In the genomic region with DNA sequence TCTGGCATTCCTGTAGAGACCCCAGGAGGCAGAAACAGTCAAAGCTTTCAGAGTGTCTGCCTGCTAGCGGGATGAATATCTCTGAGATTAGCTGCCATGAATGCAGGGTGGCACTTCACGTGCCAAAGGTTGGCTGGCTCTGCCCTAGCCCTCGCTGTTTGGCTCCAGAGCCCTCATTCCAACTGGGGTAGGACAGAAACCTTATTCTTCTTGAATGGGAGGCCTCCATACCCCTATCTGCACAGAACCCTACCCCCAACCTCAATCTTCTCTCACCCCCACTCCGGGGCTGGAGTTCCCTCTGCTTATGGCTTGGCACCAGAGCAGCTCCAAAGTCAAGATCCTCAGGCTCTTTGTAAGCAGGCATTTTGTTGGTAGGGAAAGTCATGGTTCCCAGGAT, we compare ENCODE assay signal across 19 mouse cellular contexts. TPM values are rescaled to one million over a fixed set of nuclear protein-coding genes. Genes with fewer than 3 reads are reported as not detected.
DNase-seq lines count a peak whose midpoint lies in the region; ATAC-seq and TF ChIP-seq lines count a peak whose summit lies in the region.
"Had no signal": no experiment of that assay in that cellular context is flagged by ENCODE, and none has a peak within 500 bp of the region (broad histone marks: within the 10 kb centered on the region; RNA-seq: fewer than 3 reads in every experiment).

No protein-coding gene starts in this region.

- no peak overlapping the region for H3K4me2 ChIP-seq in forebrain, embryonic 12.5 days
- no peak overlapping the region for H3K4me2 ChIP-seq in intestine, embryonic 16.5 days (ENCODE audit: low read depth, low read length)
- no peak overlapping the region for H3K4me2 ChIP-seq in intestine, embryonic 15.5 days (replicated peaks)
- no peak overlapping the region for H3K4me2 ChIP-seq in embryonic facial prominence, embryonic 15.5 days (replicated peaks)
- no peak overlapping the region for H3K4me2 ChIP-seq in stomach, postnatal 0 days (replicated peaks; ENCODE audit: low read depth)
- H3K4me2 ChIP-seq: forebrain, embryonic 15.5 days; heart, embryonic 13.5 days; hindbrain, embryonic 15.5 days had no signal

- H3K4me1 ChIP-seq in forebrain, embryonic 10.5 days: peaks cover 7% of the 10 kb centered on the region
- H3K4me1 ChIP-seq in forebrain, embryonic 12.5 days: no peaks in the 10 kb centered on the region; the same call in 1 of the 2 replicates
- no peaks in the 10 kb centered on the region for H3K4me1 ChIP-seq in intestine, embryonic 16.5 days (ENCODE audit: control insufficient read depth, insufficient read depth, low read length)
- no peaks in the 10 kb centered on the region for H3K4me1 ChIP-seq in intestine, embryonic 15.5 days (replicated peaks)
- no peaks in the 10 kb centered on the region for H3K4me1 ChIP-seq in embryonic facial prominence, embryonic 15.5 days
- no peaks in the 10 kb centered on the region for H3K4me1 ChIP-seq in stomach, postnatal 0 days (replicated peaks; ENCODE audit: control insufficient read depth, insufficient read depth)
- H3K4me1 ChIP-seq: forebrain, embryonic 15.5 days; heart, embryonic 13.5 days; hindbrain, embryonic 15.5 days had no signal

- no peak for DNase-seq in forebrain, embryonic 10.5 days (ENCODE audit: extremely low spot score, low spot score)
- DNase-seq in stomach, postnatal 0 days (ENCODE audit: low spot score): no peak
- DNase-seq: adrenal gland, adult 2 months; adrenal gland, postnatal 36 days; cerebellum, adult 2 months; cerebellum, postnatal 10 days; gastrocnemius, postnatal 36 days; heart, adult 11 months; heart, postnatal 36 days had no signal

- ATAC-seq in forebrain, embryonic 12.5 days (ENCODE audit: low FRiP score): no peak
- ATAC-seq in intestine, embryonic 16.5 days: 0 out of 2 replicates have a peak, but pooled peaks have one; percentile 6
- ATAC-seq in intestine, embryonic 15.5 days: no peak
- 0 out of 2 replicates have a peak, but pooled peaks have one; percentile 17 for ATAC-seq in embryonic facial prominence, embryonic 15.5 days (ENCODE audit: insufficient number of reproducible peaks, low FRiP score, low TSS enrichment, low read depth)
- peak; percentile 19; the same call in 1 of the 2 replicates for ATAC-seq in stomach, postnatal 0 days (ENCODE audit: low FRiP score, low TSS enrichment)
- ATAC-seq: activated CD4-positive, CD25-positive, alpha-beta regulatory T cell, adult 4 months; forebrain, embryonic 15.5 days; Patski had no signal

- H3K27ac ChIP-seq in forebrain, embryonic 10.5 days: peak overlapping the region; percentile 9; the same call in 1 of the 2 replicates
- no peak overlapping the region for H3K27ac ChIP-seq in forebrain, embryonic 12.5 days
- no peak overlapping the region for H3K27ac ChIP-seq in intestine, embryonic 16.5 days (ENCODE audit: low read length)
- H3K27ac ChIP-seq in intestine, embryonic 15.5 days: no peak overlapping the region
- no peak overlapping the region for H3K27ac ChIP-seq in embryonic facial prominence, embryonic 15.5 days (replicated peaks)
- no peak overlapping the region for H3K27ac ChIP-seq in stomach, postnatal 0 days (replicated peaks)
- H3K27ac ChIP-seq: forebrain, embryonic 15.5 days; heart, embryonic 13.5 days; hindbrain, embryonic 15.5 days had no signal

- TF ChIP-seq CTCF in stomach, postnatal 0 days (IDR thresholded peaks at IDR 0.05; ENCODE audit: low read depth): no peak

- 72% methylated on average over 4 of the region's 4 CpGs for WGBS in forebrain, embryonic 10.5 days
- whole genome bisulfite sequencing in forebrain, embryonic 12.5 days: 74% methylated on average over 4 of the region's 4 CpGs
- WGBS in intestine, embryonic 16.5 days: 68% methylated on average over 4 of the region's 4 CpGs
- 77% methylated on average over 4 of the region's 4 CpGs for WGBS in intestine, embryonic 15.5 days
- WGBS in embryonic facial prominence, embryonic 15.5 days: 55% methylated on average over 4 of the region's 4 CpGs
- WGBS in stomach, postnatal 0 days: 73% methylated on average over 4 of the region's 4 CpGs

- H3K36me3 ChIP-seq in forebrain, embryonic 10.5 days (replicated peaks): no peaks in the 10 kb centered on the region
- H3K36me3 ChIP-seq in forebrain, embryonic 12.5 days (replicated peaks): no peaks in the 10 kb centered on the region
- H3K36me3 ChIP-seq in intestine, embryonic 16.5 days (ENCODE audit: control insufficient read depth, insufficient read depth, low read length): no peaks in the 10 kb centered on the region
- no peaks in the 10 kb centered on the region for H3K36me3 ChIP-seq in intestine, embryonic 15.5 days
- no peaks in the 10 kb centered on the region for H3K36me3 ChIP-seq in embryonic facial prominence, embryonic 15.5 days
- H3K36me3 ChIP-seq in stomach, postnatal 0 days (ENCODE audit: control insufficient read depth, insufficient read depth, low read length): no peaks in the 10 kb centered on the region
- H3K36me3 ChIP-seq: forebrain, embryonic 15.5 days; heart, embryonic 13.5 days; hindbrain, embryonic 15.5 days had no signal

- H3K9me3 ChIP-seq in forebrain, embryonic 10.5 days: no peaks in the 10 kb centered on the region
- H3K9me3 ChIP-seq in forebrain, embryonic 12.5 days: no peaks in the 10 kb centered on the region
- no peaks in the 10 kb centered on the region for H3K9me3 ChIP-seq in intestine, embryonic 16.5 days (ENCODE audit: control insufficient read depth, low read length)
- H3K9me3 ChIP-seq in intestine, embryonic 15.5 days: no peaks in the 10 kb centered on the region
- H3K9me3 ChIP-seq in embryonic facial prominence, embryonic 15.5 days (replicated peaks): no peaks in the 10 kb centered on the region
- no peaks in the 10 kb centered on the region for H3K9me3 ChIP-seq in stomach, postnatal 0 days (ENCODE audit: control insufficient read depth, low read length)
- H3K9me3 ChIP-seq: forebrain, embryonic 15.5 days; heart, embryonic 13.5 days; hindbrain, embryonic 15.5 days had no signal

- TF ChIP-seq EP300 in stomach, postnatal 0 days (optimal IDR thresholded peaks at IDR 0.05): no peak

- H3K9ac ChIP-seq in forebrain, embryonic 12.5 days: no peak overlapping the region
- H3K9ac ChIP-seq in intestine, embryonic 16.5 days (ENCODE audit: low read depth, low read length): no peak overlapping the region
- no peak overlapping the region for H3K9ac ChIP-seq in intestine, embryonic 15.5 days
- H3K9ac ChIP-seq in embryonic facial prominence, embryonic 15.5 days: no peak overlapping the region
- H3K9ac ChIP-seq in stomach, postnatal 0 days (ENCODE audit: low read length): no peak overlapping the region
- H3K9ac ChIP-seq: forebrain, embryonic 15.5 days; heart, embryonic 13.5 days; hindbrain, embryonic 15.5 days had no signal

- no peaks in the 10 kb centered on the region for H3K27me3 ChIP-seq in forebrain, embryonic 10.5 days (ENCODE audit: poor library complexity, severe bottlenecking)
- no peaks in the 10 kb centered on the region for H3K27me3 ChIP-seq in forebrain, embryonic 12.5 days
- no peaks in the 10 kb centered on the region for H3K27me3 ChIP-seq in intestine, embryonic 16.5 days (replicated peaks; ENCODE audit: control insufficient read depth, insufficient read depth, low read length)
- H3K27me3 ChIP-seq in intestine, embryonic 15.5 days (replicated peaks): no peaks in the 10 kb centered on the region; the same call in 1 of the 2 replicates
- no peaks in the 10 kb centered on the region for H3K27me3 ChIP-seq in embryonic facial prominence, embryonic 15.5 days
- no peaks in the 10 kb centered on the region for H3K27me3 ChIP-seq in stomach, postnatal 0 days (ENCODE audit: control insufficient read depth, insufficient read depth, low read length)
- H3K27me3 ChIP-seq: CH12.LX; forebrain, embryonic 15.5 days; hindbrain, embryonic 15.5 days had no signal

- no peak overlapping the region for H3K4me3 ChIP-seq in forebrain, embryonic 10.5 days
- no peak overlapping the region for H3K4me3 ChIP-seq in forebrain, embryonic 12.5 days (replicated peaks)
- no peak overlapping the region for H3K4me3 ChIP-seq in intestine, embryonic 16.5 days (ENCODE audit: low read length)
- H3K4me3 ChIP-seq in intestine, embryonic 15.5 days (replicated peaks): no peak overlapping the region
- H3K4me3 ChIP-seq in embryonic facial prominence, embryonic 15.5 days (replicated peaks): no peak overlapping the region
- no peak overlapping the region for H3K4me3 ChIP-seq in stomach, postnatal 0 days (ENCODE audit: low read depth, low read length)
- H3K4me3 ChIP-seq: forebrain, embryonic 15.5 days; heart, embryonic 13.5 days; hindbrain, embryonic 15.5 days had no signal

RNA-seq across cellular contexts. Expression of a gene that starts 19.4 kb away (rescaled TPM):
- polyA plus RNA-seq in forebrain, embryonic 10.5 days (2016; fragmentation: Nextera tagmentation; extraction: Ambion mirVana): 1.7 and 1.9 TPM in 2 replicates
- 1.5 and 1.7 TPM in 2 replicates for polyA plus RNA-seq in forebrain, embryonic 12.5 days (2016; fragmentation: Nextera tagmentation; extraction: Ambion mirVana)
- 1.4 and 1.7 TPM in 2 replicates for polyA plus RNA-seq in intestine, embryonic 16.5 days (2015; fragmentation: Nextera tagmentation; extraction: Ambion mirVana)
- 1.3 and 1.4 TPM in 2 replicates for polyA plus RNA-seq in intestine, embryonic 15.5 days (2015; fragmentation: Nextera tagmentation; extraction: Ambion mirVana)
- 2.2 and 4.2 TPM in 2 replicates for polyA plus RNA-seq in embryonic facial prominence, embryonic 15.5 days (2015; fragmentation: Nextera tagmentation; extraction: Ambion mirVana)
- 0.81 and 1.1 TPM in 2 replicates for polyA plus RNA-seq in stomach, postnatal 0 days (2015; fragmentation: Nextera tagmentation; extraction: Ambion mirVana)

RNA-seq across cellular contexts. Expression of a gene that starts 27.3 kb away (rescaled TPM):
- polyA plus RNA-seq in forebrain, embryonic 10.5 days (2016; fragmentation: Nextera tagmentation; extraction: Ambion mirVana): 126 and 131 TPM in 2 replicates
- polyA plus RNA-seq in forebrain, embryonic 12.5 days (2016; fragmentation: Nextera tagmentation; extraction: Ambion mirVana): 137 and 143 TPM in 2 replicates
- polyA plus RNA-seq in intestine, embryonic 16.5 days (2015; fragmentation: Nextera tagmentation; extraction: Ambion mirVana): 84.0 and 92.7 TPM in 2 replicates
- polyA plus RNA-seq in intestine, embryonic 15.5 days (2015; fragmentation: Nextera tagmentation; extraction: Ambion mirVana): 107 and 111 TPM in 2 replicates
- 133 and 135 TPM in 2 replicates for polyA plus RNA-seq in embryonic facial prominence, embryonic 15.5 days (2015; fragmentation: Nextera tagmentation; extraction: Ambion mirVana)
- polyA plus RNA-seq in stomach, postnatal 0 days (2015; fragmentation: Nextera tagmentation; extraction: Ambion mirVana): 136 and 142 TPM in 2 replicates

RNA-seq across cellular contexts. Expression of a gene that starts 27.6 kb away (rescaled TPM):
- 1,010 and 1,015 TPM in 2 replicates for polyA plus RNA-seq in forebrain, embryonic 10.5 days (2016; fragmentation: Nextera tagmentation; extraction: Ambion mirVana)
- polyA plus RNA-seq in forebrain, embryonic 12.5 days (2016; fragmentation: Nextera tagmentation; extraction: Ambion mirVana): 970 and 1,048 TPM in 2 replicates
- 800 and 859 TPM in 2 replicates for polyA plus RNA-seq in intestine, embryonic 16.5 days (2015; fragmentation: Nextera tagmentation; extraction: Ambion mirVana)
- 888 and 1,051 TPM in 2 replicates for polyA plus RNA-seq in intestine, embryonic 15.5 days (2015; fragmentation: Nextera tagmentation; extraction: Ambion mirVana)
- 941 and 1,047 TPM in 2 replicates for polyA plus RNA-seq in embryonic facial prominence, embryonic 15.5 days (2015; fragmentation: Nextera tagmentation; extraction: Ambion mirVana)
- polyA plus RNA-seq in stomach, postnatal 0 days (2015; fragmentation: Nextera tagmentation; extraction: Ambion mirVana): 956 and 1,016 TPM in 2 replicates

RNA-seq across cellular contexts. Expression of a gene that starts 46.1 kb away (rescaled TPM):
- polyA plus RNA-seq in forebrain, embryonic 10.5 days (2016; fragmentation: Nextera tagmentation; extraction: Ambion mirVana): 1.2 and 1.7 TPM in 2 replicates
- 2.1 and 2.4 TPM in 2 replicates for polyA plus RNA-seq in forebrain, embryonic 12.5 days (2016; fragmentation: Nextera tagmentation; extraction: Ambion mirVana)
- 1.8 and 2.1 TPM in 2 replicates for polyA plus RNA-seq in intestine, embryonic 16.5 days (2015; fragmentation: Nextera tagmentation; extraction: Ambion mirVana)
- 2.3 and 2.5 TPM in 2 replicates for polyA plus RNA-seq in intestine, embryonic 15.5 days (2015; fragmentation: Nextera tagmentation; extraction: Ambion mirVana)
- polyA plus RNA-seq in embryonic facial prominence, embryonic 15.5 days (2015; fragmentation: Nextera tagmentation; extraction: Ambion mirVana): 14.9 and 17.9 TPM in 2 replicates
- polyA plus RNA-seq in stomach, postnatal 0 days (2015; fragmentation: Nextera tagmentation; extraction: Ambion mirVana): 2.7 and 3.5 TPM in 2 replicates

RNA-seq across cellular contexts. Expression of a gene that starts 50.3 kb away (rescaled TPM):
- 4.2 and 4.8 TPM in 2 replicates for polyA plus RNA-seq in forebrain, embryonic 10.5 days (2016; fragmentation: Nextera tagmentation; extraction: Ambion mirVana)
- 1.7 and 2.7 TPM in 2 replicates for polyA plus RNA-seq in forebrain, embryonic 12.5 days (2016; fragmentation: Nextera tagmentation; extraction: Ambion mirVana)
- 1.4 and 1.7 TPM in 2 replicates for polyA plus RNA-seq in intestine, embryonic 16.5 days (2015; fragmentation: Nextera tagmentation; extraction: Ambion mirVana)
- polyA plus RNA-seq in intestine, embryonic 15.5 days (2015; fragmentation: Nextera tagmentation; extraction: Ambion mirVana): 1.7 and 1.9 TPM in 2 replicates
- 1.2 and 1.6 TPM in 2 replicates for polyA plus RNA-seq in embryonic facial prominence, embryonic 15.5 days (2015; fragmentation: Nextera tagmentation; extraction: Ambion mirVana)
- polyA plus RNA-seq in stomach, postnatal 0 days (2015; fragmentation: Nextera tagmentation; extraction: Ambion mirVana): 0.59 and 1.2 TPM in 2 replicates

Comparison
In these comparisons a context has a peak if more than half of its experiments do, and no peak if none do; other contexts are left out.
1. ATAC-seq: peak in intestine, embryonic 16.5 days (single experiment), embryonic facial prominence, embryonic 15.5 days (single experiment) and stomach, postnatal 0 days (single experiment); none in forebrain, embryonic 12.5 days (single experiment) and intestine, embryonic 15.5 days (single experiment).